Mouse (Mus musculus): ENCODE measurements around the gene Rere.
"Not testable (repeated sequence)": the region's sequence is repeated elsewhere in the genome, so short reads cannot be mapped to it uniquely, and the experiment has no call there.

Gene Rere

GRCm38 (mm10) chr4:150286980-150287379 is 5.5 kb downstream of the Rere start:
- DNase-seq = no peak

- not testable (repeated sequence) for DNase-seq
These were observed 6.0 kb downstream of the Rere start for GRCm38 (mm10) chr4:150287463-150287862.

GRCm38 (mm10) chr4:150291900-150292299 is 10.5 kb downstream of the Rere start:
- no peak for DNase-seq

GRCm38 (mm10) chr4:150294870-150295269 is 13.4 kb downstream of the Rere start:
- DNase-seq = no peak

GRCm38 (mm10) chr4:150295966-150296365 is 14.5 kb downstream of the Rere start:
- DNase-seq = no peak

GRCm38 (mm10) chr4:150302726-150303125 is 21.3 kb downstream of the Rere start:
- DNase-seq = no peak

GRCm38 (mm10) chr4:150306701-150307100 is 25.3 kb downstream of the Rere start:
- DNase-seq = no peak

GRCm38 (mm10) chr4:150307226-150307625 is 25.8 kb downstream of the Rere start:
- no peak for DNase-seq

GRCm38 (mm10) chr4:150311431-150311830 is 30.0 kb downstream of the Rere start:
- no peak for DNase-seq

GRCm38 (mm10) chr4:150312646-150313045 is 31.2 kb downstream of the Rere start:
- DNase-seq = peak; percentile 55

GRCm38 (mm10) chr4:150315301-150315700 is 33.9 kb downstream of the Rere start:
- no peak for DNase-seq

GRCm38 (mm10) chr4:150316546-150316945 is 35.1 kb downstream of the Rere start:
- DNase-seq = no peak

GRCm38 (mm10) chr4:150325046-150325801 is 43.8 kb downstream of the Rere start:
- DNase-seq = no peak

GRCm38 (mm10) chr4:150326005-150326404 is 44.6 kb downstream of the Rere start:
- no peak for DNase-seq

- no peak for DNase-seq
These were observed 46.0 kb downstream of the Rere start for GRCm38 (mm10) chr4:150327476-150327875.

- DNase-seq = no peak
These were observed 52.7 kb downstream of the Rere start for GRCm38 (mm10) chr4:150333927-150334682.

- no peak for DNase-seq
These were observed 55.8 kb downstream of the Rere start for GRCm38 (mm10) chr4:150337260-150337659.

GRCm38 (mm10) chr4:150338906-150339650 is 57.6 kb downstream of the Rere start:
- peak; percentile 43 for DNase-seq

- DNase-seq = no peak
These were observed 59.5 kb downstream of the Rere start for GRCm38 (mm10) chr4:150340796-150341525.

- no peak for DNase-seq
These were observed 63.1 kb downstream of the Rere start for GRCm38 (mm10) chr4:150344526-150344925.

- DNase-seq = no peak
These were observed 65.4 kb downstream of the Rere start for GRCm38 (mm10) chr4:150346651-150347386.

GRCm38 (mm10) chr4:150347387-150347672 is 65.9 kb downstream of the Rere start:
- DNase-seq = peak; percentile 26

Measured in cerebellum, adult 8-10 months (tissue).